Mouse (Mus musculus): ENCODE measurements around the gene Lekr1.

Gene Lekr1

DNA sequence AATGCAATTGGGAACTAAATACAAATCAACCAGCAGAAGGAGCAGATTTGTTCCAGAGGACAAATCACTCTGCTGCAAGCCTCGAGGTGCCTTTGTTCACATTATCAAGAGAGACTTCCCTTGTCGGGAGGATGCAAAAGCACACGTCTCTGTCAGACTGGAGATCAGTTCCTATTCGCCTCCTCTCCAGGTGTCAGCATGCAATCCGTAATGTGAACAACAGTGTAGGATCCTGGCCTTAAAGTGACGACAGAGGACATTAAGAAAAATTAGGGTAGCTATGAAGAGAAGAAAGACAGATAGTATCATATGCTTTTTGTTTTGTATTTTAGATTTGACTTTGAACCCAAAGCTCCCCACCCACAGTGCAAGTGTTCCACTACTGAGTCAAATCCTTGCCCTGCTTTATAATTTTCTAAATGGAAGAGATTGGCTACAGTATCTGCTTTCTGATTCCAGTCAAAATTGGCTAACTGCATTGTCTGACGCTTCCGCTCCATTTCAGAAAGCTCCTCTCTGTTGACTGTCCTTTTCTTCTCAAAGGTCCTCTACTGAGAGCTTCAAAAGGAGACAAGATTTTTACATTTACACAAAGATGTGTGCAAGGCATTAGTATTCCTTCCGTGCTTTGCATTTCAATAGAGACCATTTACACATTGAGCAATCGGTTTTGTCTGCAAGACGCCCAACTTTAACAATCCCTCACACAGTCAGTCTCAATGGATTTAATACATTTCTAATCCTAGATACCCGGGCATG lies 8.9 kb upstream of the Lekr1 start:
- CTCF ChIA-PET, result interaction anchor here (0.6 kb wide), 1 partner anchor 109 kb away, joined by 3 read pairs; no protein-coding TSS in a partner anchor

DNA sequence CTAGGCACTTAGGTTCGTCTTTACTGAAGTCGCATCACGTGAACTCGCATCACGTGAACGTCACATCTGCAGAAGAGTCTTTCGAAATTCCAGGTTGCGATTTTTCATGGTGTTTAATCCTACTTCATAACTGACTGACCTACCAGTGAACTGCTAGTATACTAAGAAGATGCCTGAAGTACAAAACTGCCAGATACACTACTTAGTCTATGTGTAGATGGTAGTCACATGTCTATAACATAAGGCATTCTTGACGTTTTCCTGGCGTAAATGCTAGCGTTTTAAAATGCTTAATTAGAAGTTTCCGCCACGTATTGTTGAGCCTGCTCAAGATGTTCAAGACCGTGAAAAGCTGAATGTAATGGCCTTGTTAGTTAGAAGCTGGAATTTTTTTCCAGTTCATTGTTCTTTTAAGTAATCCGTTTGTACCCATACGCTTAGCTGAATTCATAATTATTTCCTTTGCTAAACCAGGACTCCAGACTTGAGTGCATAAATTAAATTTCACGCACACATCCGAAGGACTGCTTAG lies 7.9 kb upstream of the Lekr1 start:
- CTCF ChIA-PET, result no interaction called here

DNA sequence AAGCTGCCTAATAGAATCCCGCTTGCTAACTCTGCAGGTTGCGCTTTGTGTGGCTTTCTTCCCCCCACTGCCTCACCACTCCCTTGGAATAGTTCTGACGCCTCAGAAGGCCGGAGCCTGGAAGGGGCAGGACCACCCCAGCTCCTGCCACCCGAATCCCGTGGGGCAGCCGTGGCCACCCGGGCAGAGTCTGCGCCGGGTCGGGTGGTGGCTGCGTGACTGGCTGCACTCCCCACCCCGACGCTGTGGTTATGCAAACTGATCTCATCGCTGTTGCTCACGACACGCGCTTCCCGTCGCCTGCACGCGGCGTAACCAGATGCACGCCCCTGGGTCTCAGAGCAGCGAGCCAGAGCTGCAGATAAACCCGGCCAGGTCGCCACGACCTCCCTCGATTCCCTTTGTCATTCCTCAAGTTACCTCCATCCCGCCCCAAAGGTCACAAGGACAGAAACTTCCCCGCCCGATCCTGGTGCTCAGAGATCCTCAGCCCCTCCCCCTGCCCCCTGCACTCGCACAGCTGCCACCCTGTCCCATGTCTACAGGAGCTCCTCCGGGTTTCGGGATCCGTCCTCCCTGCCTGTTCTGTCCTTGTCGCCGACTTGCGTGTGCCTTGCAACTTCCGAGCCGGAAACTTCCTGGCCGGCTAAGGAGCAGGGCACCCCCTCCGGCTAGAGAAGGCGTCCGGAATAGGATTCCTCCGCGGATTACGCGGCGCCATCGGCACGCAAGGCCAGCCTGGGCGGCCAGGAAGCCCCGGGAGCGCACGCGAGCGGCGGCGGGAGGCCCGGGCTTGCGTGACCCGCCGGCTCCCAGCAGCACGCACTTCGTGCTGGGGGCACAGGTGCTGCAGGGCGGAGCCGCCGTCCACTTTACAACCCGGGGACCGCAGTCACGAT lies 7.1 kb upstream of the Lekr1 start:
- CTCF ChIA-PET, result no interaction called here

DNA sequence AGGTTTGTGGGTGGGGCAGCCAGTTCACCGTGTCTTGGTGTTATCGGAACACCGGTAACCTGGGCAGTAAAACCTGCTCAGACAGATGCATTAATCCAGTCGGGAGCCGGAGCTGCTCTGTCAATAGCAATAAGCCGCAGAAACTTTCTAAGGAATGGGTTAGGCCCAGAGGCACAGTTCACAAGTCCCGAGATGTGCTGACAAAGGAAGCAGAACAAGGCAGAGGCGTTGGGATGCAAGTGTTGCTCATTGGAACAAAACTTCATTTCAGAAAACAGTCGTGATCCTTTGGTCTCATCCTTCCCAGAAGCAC lies 6.5 kb upstream of the Lekr1 start:
- CTCF ChIA-PET, result interaction anchor here (0.6 to 0.7 kb wide), 2 partner anchors 141 to 161 kb away, joined by 3 read pairs; no protein-coding TSS in a partner anchor

DNA sequence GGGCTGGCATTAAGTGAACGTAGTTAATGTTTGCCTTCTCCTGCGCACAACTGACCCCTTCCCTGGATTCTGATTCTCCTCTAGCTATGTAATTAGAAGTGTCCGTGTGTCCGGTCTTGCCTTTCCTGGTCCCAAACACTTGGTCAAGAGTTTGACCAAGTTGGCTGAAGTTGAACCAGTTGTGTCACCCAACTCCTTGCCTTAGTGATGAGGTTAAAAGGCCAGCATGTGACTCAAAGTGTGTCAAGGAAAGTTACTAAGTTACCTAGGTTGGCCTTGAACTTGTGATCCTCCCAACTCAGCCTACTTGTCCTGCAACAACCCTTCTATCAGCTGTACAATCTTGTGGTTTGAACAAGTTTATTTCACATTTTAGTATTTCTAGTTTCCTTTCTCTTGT lies 5.7 kb upstream of the Lekr1 start:
- CTCF ChIA-PET, result interaction anchor here (0.7 kb wide), 1 partner anchor 160 kb away, joined by 3 read pairs; no protein-coding TSS in a partner anchor

DNA sequence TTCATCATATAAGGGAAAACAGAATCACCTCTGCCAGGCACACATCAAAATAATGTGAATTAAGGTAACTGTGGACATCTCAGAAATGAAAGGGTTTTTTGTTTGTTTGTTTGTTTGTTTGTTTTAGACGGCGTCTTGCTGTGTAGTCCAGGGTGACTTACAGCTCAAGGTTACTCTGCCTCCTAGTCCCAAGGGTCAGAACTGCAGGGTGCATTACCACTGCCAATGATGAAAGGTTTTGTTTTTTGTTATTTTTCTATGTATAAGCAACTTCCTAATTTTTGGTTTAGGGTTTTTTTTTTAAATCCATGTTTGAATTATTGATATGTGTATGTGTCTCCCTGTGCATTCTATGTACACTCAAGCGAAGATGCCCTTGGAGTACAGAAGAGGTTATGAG lies 4.3 kb upstream of the Lekr1 start:
- CTCF ChIA-PET, result interaction anchor here (0.7 kb wide), 1 partner anchor 396 kb away, joined by 4 read pairs; no protein-coding TSS in a partner anchor

DNA sequence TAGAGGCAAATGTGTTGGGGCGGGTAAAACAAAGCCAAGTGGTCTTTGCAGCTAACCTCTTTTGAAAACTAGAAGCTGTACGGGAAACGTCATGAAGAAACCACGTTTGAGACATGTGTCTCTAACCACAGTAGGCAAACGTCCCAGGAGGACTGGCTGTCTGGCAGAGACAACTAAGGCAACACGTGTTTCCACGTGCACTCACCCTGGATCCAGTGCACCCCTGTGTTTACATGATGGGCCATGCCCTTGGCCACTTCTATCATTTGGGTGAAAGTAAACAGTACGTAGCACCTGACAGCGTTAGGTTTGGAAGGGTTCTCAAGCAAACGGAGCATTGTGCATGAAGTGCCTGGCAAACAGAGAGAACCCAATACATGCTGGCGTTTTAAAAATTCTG lies 2.9 kb upstream of the Lekr1 start:
- CTCF ChIA-PET, result interaction anchor here (0.7 kb wide), 1 partner anchor 1646 kb away, joined by 3 read pairs; no protein-coding TSS in a partner anchor

DNA sequence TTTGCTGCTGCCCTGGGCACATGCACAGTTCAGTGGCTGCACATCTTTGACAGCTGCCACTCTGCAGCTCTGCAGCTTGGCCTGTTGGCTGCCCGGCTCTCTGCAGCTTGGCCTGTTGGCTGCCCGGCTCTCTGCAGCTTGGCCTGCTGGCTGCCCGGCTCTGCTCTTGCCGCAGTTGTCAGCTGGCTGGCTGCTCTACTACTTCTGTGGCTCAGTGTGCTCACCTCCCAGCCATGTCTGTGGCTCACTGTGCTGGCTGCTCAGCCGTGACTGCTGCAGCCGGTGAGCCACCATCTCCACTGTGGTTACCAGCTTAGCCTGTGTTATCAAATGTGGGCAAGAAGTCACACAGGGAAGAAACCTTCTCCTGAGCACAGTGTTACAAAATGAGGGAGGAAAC lies 4.2 kb downstream of the Lekr1 start:
- CTCF ChIA-PET, result no interaction called here

DNA sequence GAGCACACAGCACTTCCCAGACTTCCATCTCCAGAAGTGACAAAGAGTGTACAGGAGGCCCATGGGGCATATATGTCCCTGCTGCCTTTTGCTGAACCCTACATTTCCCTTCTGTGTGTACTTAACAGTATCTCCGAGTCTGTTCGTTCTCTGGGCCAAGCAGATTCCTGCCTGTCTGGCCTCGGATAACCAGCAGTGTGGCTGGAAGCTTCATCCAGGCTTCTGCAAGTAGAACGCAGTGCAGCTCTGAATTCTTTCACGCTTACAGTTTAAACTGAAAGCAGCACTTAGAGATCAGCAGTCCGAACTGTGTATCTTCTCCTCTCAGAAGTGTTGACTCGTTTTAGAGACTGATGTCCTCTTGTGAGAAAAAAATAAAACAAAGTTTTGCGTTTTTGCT lies 7.7 kb downstream of the Lekr1 start:
- CTCF ChIA-PET, result no interaction called here

DNA sequence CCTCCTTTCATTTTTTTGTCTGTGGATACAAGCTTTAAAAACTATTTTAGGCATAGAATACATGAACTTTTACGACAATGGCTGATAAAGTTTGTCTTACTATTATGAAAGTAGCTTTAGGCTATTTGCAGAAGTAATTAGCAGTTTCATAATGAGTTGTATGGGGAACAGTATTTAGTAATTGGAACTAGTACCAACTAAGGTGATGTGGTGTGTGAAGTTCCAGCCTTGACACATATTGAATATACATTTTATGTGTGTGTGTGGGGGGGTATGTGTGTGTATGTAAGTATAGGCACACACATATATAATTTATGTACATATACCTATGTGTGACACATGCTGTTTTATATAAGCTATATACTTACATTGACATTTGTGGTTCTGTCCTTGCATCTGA lies 14.6 kb downstream of the Lekr1 start:
- CTCF ChIA-PET, result no interaction called here

DNA sequence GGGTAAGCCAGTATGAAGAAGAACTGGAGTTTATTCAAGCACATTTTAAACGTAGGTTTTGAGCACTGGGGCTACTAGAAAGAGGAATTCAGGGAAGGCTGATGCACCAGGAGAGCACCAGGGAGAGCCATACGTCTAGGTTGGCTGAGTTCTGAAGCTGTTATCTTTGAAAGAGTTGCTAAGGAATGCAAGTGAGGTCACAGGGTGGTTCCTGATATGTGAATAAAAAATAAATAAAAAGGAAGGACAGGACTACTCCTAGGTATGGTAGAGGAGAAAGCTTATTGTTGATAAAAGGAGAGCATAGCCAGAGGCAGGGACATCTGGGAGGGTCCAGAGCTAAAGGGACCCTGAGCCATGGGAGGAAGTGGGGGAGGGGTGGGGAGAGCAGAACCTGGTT lies 23.7 kb downstream of the Lekr1 start:
- CTCF ChIA-PET, result no interaction called here

DNA sequence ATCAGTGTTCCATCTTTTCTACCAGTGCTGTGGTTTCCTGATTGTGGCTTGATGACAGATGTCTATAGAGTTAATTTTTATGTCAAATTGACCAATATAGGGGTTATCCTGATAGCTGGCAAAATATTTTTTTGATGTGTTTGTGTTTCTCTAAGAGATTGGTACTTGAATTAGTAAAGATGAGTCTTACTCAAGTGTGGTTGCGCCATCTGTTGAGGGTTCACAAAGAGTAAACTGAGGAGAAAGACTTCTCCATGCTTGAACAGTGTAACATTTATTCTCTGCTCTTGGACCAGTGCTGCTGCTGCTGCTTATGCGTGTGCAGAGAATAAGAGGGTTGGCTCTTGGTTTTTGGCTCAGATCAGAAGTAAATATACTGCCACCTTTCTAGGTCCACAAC lies 24.8 kb downstream of the Lekr1 start:
- CTCF ChIA-PET, result interaction anchor here (0.7 kb wide), 1 partner anchor 34 kb away, joined by 3 read pairs; no protein-coding TSS in a partner anchor

DNA sequence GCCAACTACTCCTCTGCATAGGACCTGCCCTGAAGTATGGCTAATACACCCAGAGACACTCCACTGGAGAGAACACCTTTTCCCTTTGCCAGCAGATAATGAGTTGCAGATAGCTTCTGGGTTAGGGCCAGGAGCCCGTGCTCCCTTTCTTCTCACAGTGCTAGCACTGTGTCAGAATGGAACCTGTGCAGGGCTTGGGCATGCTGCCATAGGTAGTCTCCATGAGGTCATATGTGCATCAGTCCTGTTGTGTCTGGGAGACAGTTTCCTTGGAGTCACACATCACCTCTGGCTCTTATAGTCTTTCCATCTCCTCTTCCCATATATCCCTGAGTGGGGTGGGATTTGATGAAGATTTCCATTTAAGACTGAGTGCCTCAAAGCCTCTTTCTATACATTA lies 33.7 kb downstream of the Lekr1 start:
- CTCF ChIA-PET, result no interaction called here

DNA sequence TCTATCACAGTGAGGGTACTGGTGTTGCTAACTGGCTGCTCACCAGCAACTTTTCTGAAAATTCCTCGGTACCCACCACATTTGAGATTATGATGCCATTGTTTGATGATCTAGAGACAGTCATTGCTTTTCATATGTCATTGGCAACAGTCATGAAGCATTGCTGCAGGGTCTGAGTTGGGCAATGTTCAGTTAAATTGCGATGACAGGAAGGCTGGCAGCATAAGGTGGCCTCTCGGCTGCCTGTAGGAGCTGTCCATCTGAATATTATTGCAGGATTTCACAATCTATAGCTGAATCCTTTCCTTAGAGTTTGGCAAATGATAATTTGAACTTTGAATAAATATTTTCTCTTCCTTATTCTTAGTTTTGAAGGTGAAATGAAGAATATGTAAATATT lies 48.3 kb downstream of the Lekr1 start:
- CTCF ChIA-PET, result no interaction called here

DNA sequence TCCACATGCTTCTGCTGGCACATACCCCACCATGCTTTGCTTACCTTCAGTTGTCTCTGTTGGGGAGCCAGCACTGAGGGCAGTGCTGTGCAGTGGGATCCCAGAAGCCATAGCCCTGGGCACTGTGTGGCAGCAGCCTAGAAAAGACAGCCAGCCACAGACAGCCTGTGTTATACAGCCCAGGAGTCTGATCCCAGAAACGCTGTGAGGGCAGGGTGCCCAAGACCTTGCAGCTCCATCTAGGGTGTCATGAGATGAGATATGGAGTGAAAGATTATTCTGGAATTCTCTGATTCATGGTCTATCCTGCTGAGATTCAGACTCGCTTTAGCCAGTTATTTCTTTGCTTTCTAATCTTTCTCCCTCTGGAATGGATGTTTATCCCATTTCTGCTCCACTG lies 51.4 kb downstream of the Lekr1 start:
- CTCF ChIA-PET, result no interaction called here

DNA sequence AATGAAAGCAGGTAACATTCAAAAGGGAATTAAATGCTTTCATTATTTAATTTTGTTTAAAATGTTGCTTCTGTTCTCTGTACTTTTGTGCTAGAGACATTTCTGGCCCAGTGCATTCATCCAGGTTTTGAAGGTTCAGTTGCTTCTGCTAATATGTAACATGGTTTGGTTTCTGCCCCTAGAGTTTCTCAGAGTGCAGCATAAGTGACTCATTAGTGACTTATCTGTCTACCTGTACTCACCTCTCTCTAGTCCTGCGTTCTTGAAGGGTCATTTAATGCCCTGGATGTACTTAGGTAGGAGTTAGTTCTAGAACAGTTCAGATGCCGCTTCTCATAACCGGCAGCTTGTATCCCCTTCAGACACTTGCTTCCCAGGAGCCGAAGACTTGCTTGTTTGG lies 56.9 kb downstream of the Lekr1 start:
- CTCF ChIA-PET, result no interaction called here

DNA sequence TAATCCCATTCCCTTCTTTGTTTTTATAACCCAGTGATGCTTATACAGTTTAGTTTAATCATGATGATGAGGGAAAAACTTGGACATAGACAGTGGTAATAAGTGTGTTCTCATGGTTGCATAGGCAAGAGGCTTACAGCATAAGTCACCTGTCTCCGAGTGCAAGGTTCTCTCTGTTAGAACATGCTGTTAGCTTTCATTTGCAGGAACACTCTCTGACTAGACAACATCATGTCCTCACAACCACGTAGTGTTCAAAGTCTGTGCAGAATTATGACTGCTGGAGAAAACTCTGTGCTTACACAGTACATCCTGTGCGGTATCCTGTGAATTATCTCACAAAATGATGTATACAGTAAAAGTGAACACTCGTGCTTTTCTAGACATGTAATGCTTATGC lies 57.6 kb downstream of the Lekr1 start:
- CTCF ChIA-PET, result no interaction called here

DNA sequence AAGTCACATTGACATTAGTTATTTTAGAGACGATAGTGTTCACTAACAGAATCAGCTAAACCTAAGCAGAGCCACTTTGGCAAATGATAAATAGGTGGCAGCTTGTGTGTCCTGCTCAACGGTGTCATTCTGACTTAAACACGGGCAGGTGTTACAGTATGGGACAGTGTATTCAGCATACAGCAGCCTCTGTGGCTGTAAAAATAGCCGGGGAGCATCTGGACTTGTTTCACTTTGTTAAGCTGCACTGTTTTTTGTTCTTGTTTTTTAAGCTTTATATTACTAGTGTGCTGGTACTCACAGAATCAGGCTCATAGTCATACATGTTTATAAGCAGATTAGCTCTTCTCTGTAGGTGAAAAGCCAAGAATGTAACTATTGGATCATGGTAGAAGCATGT lies 71.8 kb downstream of the Lekr1 start:
- CTCF ChIA-PET, result no interaction called here

DNA sequence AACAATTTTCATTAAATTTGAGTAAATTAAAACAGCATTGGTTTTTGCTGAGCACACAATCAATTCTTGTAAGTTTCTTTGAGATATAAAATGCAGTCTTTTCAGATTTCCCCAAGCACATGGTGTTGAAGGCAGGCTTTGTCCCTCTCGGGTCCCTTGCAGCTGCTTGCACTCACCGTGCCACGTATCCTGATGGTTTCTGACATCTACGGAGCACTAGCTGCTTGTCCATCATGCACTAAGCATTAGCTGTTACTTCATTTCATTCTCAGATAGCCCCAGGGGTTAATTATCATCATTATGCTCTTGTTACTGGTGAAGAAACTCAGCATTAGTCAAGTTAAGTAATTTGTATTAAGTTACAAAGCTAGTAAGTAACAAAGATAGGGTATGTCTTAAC lies 78.9 kb downstream of the Lekr1 start:
- CTCF ChIA-PET, result no interaction called here

DNA sequence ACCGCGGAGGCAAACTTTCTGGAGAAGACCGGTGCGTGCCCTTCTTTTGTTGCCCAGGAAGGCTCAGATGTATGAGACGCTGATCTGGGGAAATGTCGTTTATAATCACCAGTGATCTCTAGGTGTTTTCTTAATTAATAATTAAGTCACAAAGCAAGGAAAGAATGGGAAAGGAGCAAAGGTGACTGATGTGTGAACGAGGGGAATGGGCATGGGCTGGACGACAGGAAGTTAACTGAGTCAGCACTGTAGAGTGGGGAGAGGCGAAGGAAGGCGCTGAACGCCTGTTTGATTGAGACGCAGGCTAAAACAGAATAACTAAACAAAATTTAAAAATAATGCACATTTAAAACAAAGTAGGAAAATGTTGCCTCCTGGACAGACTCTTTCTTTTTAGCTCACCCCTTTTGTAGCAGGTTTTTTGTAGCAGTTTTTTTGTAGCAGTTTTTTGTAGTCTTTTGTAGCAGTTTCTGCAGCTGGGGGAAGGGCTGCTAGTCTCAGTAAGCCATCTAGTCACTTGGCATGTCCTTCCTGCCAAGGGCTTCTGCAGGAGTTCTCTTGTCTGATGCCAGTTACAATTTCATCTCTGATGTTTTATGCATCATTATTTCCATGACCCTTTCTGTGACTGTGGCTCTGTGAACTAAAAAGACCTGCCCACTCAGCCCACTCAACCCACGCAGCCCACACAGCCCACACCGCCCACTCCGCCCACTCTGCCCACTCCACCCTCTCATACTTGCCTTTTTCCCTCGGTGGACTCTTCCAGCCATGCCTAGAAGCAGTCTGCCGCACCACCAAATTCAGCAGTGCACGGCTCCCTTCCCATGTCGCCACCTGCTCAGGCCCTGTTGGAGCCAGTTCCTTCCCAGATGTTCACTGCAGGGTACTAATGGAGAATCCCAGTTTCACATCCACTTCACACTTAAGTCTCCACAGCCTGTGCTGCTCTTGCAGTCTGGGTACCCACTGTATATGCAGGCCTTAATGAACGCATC lies 98.8 kb downstream of the Lekr1 start:
- CTCF ChIA-PET, result no interaction called here

DNA sequence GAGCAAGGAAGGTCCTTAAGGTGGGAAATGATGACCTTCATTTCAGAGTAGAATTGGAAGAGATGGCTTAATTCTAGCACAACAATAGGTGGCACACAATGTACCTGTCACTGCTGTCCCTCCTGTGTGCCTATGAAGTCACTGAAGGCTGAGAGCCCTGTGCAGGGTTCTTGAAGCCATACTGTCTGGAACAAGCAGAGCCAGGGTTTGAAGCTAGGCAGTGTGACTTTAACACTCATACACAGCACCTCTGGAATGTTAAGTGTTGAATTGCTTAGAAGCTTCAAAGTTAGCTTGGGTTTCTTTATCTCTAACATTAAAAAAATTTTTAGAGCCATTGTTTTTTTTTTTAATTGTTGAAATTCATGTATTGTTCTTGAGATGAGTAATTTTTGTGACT lies 100.4 kb downstream of the Lekr1 start:
- CTCF ChIA-PET, result no interaction called here

All from spleen, embryonic (tissue).